Mouse (Mus musculus) bone marrow, adult 2 months (tissue): ENCODE results near the gene Dlgap1. TPM values are rescaled to one million over a fixed set of nuclear protein-coding genes. Genes with fewer than 3 reads are reported as not detected.

Source experiments
- H3K27ac ChIP-seq: fragments of 200-500 bp; 2 replicates; pipeline ENCODE4 v1.5.1; 2012; ENCODE audit warnings: low read depth, mild to moderate bottlenecking, control low read depth, inconsistent platforms, low read length; ENCODE audit not compliant: control insufficient read depth, poor library complexity, insufficient read depth
- H3K4me1 ChIP-seq: fragments of 200-500 bp; 2 replicates; pipeline ENCODE4 v1.6.1; 2011; ENCODE audit warnings: low read length; ENCODE audit not compliant: control insufficient read depth, insufficient read depth
- H3K4me3 ChIP-seq: fragments of 200-500 bp; replicated peaks from 2 replicates; pipeline ENCODE3; 2011; ENCODE audit warnings: mild to moderate bottlenecking, low read depth, low read length, control low read depth; ENCODE audit not compliant: control insufficient read depth
- CTCF ChIP-seq: fragments of 200-500 bp; IDR thresholded peaks from 2 replicates; pipeline ENCODE4 v1.5.1; 2011; ENCODE audit warnings: low read length, control low read depth; ENCODE audit not compliant: control insufficient read depth, insufficient read depth
- POLR2A ChIP-seq: fragments of 200-500 bp; IDR thresholded peaks from 2 replicates; pipeline ENCODE4 v1.6.1; 2011; ENCODE audit warnings: low read depth, mild to moderate bottlenecking, control low read depth, low read length, borderline replicate concordance; ENCODE audit not compliant: control insufficient read depth
- WGBS: fragments of 180-500 bp; shearing (Covaris S2); methylation state at CpG from one replicate; pipeline ENCODE4 v1.1.7; 2018; 5-methylcytosine and 5-hydroxymethylcytosine counted together
- polyA plus RNA-seq: library from polyadenylated mRNA; stranded (reverse); fragments of >200 nt; gene quantifications from 2 replicates; pipeline ENCODE4 v1.2.4, GENCODE M21; 2011; ENCODE audit warnings: low replicate concordance; ENCODE audit not compliant: missing spikeins, insufficient read depth, insufficient read length

Gene Dlgap1
- polyA plus RNA-seq, 1 experiment, result not detected

DNA sequence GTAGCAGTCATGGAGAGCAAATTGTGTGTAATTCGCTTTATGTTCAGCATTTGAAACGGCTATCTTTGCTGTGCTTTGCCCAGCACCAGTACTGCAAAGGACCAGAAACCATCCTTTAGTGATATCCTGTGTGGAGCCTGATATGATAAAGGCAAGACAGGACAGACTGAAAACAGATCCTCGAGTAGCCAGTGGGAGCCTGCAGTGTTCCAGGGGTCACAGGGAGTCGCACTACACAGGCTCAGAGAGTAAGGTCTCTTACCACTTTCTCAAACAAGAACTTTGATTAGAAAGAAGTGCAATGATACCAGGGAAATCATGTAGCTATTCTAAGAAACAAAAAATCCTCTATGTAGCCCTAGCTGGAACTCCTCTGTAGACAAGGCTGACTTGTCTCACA lies 826.3 kb downstream of the Dlgap1 start:
- no peaks in the 10 kb centered on the region for H3K4me1 ChIP-seq
- no peak overlapping the region for H3K4me3 ChIP-seq
- TF ChIP-seq POLR2A (no peak), CTCF (no peak)
- 83% methylated on average over 4 of the region's 4 CpGs for WGBS
- no peak overlapping the region for H3K27ac ChIP-seq

DNA sequence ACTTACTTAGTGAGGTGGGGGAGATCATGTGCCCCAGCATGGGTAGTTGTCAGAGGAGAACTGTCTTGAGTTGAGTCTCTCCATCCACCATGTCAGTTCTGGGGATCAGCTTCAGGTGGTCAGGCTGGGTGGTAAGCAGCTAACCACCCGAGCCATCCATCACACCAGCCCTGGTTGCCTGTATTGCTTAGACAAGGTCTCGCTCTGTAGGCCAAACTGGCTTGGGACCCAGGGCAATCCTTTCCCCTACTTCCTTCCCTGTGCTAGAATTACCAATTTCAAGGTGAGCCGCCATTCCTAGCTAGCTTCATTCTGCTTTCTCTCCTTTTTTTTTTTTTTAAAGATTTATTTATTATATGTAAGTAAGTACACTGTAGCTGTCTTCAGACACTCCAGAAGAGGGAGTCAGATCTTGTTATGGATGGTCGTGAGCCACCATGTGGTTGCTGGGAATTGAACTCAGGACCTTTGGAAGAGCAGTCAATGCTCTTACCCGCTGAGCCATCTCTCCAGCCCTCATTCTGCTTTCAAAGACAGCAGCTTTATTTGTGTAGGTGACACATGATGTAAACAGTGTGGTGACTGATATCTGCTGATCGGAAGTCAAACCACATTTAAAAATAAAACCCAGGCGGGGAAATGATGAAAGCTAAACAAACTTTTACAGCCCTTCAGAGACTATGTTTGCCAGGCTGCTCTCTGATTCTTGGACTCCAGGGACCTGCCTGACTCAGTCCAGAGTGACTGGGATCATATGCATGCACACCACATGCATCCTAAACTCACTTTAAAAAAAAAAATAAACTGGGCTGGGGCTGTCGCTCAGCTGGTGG lies 828.3 kb downstream of the Dlgap1 start:
- Histone ChIP-seq H3K27ac (no peak overlapping the region), H3K4me1 (no peaks in the 10 kb centered on the region), H3K4me3 (no peak overlapping the region)
- 71% methylated on average over 8 of the region's 8 CpGs for WGBS
- TF ChIP-seq CTCF (no peak), POLR2A (no peak)

DNA sequence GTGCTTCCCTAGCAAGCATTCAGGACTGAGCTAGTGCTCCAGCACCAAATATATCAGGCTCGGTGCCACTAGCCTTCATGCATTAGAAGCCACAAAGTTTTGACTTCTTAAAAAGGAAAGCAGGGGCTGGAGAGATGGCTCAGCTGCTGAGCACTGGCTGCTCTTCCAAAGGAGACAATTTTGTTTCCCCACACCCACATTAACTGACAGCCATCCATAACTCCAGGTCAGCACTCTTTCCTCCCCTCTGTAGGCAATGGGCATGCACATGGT lies 828.8 kb downstream of the Dlgap1 start:
- 68% methylated on average over 1 of the region's 1 CpGs for WGBS
- Histone ChIP-seq H3K27ac (no peak overlapping the region), H3K4me3 (no peak overlapping the region), H3K4me1 (no peaks in the 10 kb centered on the region)
- TF ChIP-seq POLR2A (no peak), CTCF (no peak)

DNA sequence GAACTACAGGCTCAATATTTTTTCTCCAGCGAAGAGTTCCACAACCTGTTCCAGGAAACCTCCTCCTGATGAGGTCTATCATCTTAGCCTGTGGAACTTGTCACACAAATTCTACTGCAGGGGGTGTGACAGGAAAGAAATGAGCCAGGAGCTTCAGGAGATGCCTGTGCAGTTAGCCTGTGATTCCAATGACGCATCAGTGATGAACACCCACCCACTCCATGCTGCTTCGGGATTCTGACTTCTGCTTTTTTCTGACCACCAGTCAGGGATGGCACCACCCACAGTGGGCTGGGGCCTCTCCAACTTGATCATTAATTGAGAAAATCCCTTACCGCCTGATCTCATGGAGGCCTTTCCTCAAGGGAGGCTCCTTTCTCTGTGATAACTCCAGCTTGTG lies 830.4 kb downstream of the Dlgap1 start:
- Histone ChIP-seq H3K4me1 (no peaks in the 10 kb centered on the region), H3K4me3 (no peak overlapping the region), H3K27ac (no peak overlapping the region)
- 46% methylated on average over 4 of the region's 4 CpGs for WGBS
- TF ChIP-seq POLR2A (no peak), CTCF (no peak)

DNA sequence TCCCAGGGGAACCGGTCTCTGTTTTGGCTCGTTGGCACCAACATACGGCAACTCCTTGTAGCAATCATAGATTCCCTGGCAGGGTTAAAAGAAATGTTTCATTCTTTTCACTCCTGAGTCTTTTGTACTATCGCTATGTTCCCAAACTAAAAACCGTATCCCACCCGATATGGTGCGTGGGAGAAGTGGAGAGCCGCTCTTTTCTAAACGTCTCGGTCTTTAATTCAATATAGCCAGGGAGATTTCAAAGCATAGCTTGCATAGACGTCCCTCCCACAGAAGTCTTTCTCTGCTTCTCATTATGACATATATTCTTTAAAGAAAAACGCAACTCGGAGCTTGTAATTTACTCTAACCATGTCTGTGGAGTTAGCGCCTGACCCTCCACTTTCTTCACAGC lies 833.1 kb downstream of the Dlgap1 start:
- Histone ChIP-seq H3K27ac (no peak overlapping the region), H3K4me1 (no peaks in the 10 kb centered on the region), H3K4me3 (no peak overlapping the region)
- no peak for TF ChIP-seq CTCF
- TF ChIP-seq POLR2A, result no peak
- WGBS, result 85% methylated on average over 14 of the region's 14 CpGs

DNA sequence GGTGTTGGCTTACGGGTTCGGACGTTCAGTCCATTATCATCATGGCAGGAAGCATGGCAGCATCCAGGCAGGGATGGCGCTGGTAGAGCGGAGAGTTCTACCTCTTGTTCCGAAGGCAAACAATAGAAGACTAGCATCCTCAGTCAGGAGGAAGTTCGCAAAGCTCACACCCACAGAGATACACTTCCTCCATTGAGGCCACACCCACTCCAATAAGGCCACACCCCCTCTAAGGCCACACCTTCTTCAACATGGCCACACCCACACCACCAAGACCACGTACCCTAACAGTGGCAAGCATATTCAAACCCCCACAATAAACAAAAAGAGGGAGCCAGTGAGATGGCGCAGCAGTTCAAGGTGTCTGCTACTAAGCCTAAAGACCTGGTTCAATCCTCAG lies 837.0 kb downstream of the Dlgap1 start:
- TF ChIP-seq CTCF (no peak), POLR2A (no peak)
- WGBS, result 87% methylated on average over 9 of the region's 9 CpGs
- Histone ChIP-seq H3K27ac (no peak overlapping the region), H3K4me1 (no peaks in the 10 kb centered on the region), H3K4me3 (no peak overlapping the region)

DNA sequence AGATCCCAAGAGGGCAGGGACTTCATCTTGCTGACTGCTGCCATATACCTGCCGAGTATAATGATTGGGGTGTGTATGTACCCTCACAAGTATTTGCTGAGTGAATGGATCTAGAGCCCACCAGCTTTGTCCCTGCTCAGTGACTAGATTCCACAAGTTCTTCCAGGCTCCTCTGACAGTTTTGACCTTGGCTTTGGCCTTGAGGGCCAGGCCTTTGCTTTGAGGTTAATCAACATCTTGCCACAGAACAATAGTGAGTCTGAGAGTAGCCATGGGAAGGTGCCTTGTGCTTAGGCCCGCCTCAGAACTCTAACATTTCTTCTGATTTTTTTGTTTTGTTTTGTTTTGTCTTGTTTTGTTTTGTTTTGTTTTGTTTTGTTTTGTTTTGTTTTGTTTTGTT lies 837.7 kb downstream of the Dlgap1 start:
- Histone ChIP-seq H3K4me1 (no peaks in the 10 kb centered on the region), H3K27ac (no peak overlapping the region), H3K4me3 (no peak overlapping the region)
- 77% methylated on average over 2 of the region's 2 CpGs for WGBS
- TF ChIP-seq POLR2A (no peak), CTCF (no peak)

DNA sequence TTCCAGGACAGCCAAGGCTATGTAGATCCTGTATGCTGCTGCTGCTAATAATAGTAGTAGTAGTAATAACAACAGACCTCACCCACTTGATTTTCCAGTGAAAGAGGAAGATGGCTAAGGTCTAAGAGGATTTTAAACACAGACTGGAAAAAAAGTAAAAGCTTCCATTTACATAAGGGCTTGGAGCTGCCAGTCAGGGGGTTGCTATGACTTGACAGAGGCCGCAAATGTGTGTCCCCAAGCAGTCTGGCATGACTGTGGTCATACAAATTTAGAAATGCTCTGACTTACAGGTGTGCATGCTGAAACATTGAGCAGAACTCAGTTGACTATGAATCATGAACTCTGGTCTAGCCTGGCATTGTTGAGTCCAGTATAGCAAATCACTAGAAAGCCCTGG lies 839.0 kb downstream of the Dlgap1 start:
- Histone ChIP-seq H3K27ac (no peak overlapping the region), H3K4me3 (no peak overlapping the region), H3K4me1 (no peaks in the 10 kb centered on the region)
- TF ChIP-seq POLR2A (no peak), CTCF (no peak)
- WGBS, result 88% methylated on average over 1 of the region's 1 CpGs

DNA sequence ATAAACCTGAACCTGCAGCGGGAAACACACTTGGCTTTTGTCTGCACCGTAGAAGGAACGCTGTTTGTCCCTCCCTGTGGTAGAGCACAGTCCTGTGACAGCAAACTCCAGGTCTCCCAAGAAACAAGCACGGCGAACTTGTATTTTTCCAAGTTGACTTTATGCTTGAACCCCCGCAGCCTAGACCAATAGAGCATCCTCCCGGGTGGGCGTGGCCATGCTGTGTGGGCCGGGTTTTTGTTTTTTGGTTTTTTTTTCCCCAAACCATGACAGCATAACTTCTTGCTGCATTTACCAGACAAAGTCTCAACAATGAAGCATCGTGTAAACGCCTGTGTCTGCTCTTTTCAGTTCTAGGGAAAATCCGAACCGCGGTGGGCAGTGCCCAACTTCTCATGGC lies 840.0 kb downstream of the Dlgap1 start:
- H3K27ac ChIP-seq, result no peak overlapping the region
- H3K4me3 ChIP-seq, result no peak overlapping the region
- TF ChIP-seq CTCF (no peak), POLR2A (no peak)
- H3K4me1 ChIP-seq, result no peaks in the 10 kb centered on the region
- 53% methylated on average over 14 of the region's 14 CpGs for WGBS
